Mouse (Mus musculus) ovary, postnatal 14 days (tissue): ENCODE measurements at regions not wholly inside any gene's neighbourhood (a gene's known extent, or its start where the extent isn't known, plus 50 kb on each side); places are given as distances from the start of the nearest gene placed in this dataset.
"Not testable (repeated sequence)": the region's sequence is repeated elsewhere in the genome, so short reads cannot be mapped to it uniquely, and the experiment has no call there.

Source experiments
- DNase-seq: peaks from one replicate; pipeline ENCODE4 v3.0.0; 2022; ENCODE audit warnings: low spot score

GRCm38 (mm10) chr6:109125447-109125846, 297.0 kb downstream of the Edem1 start:
- DNase-seq, result no peak

- DNase-seq, result no peak
Measured at GRCm38 (mm10) chr6:109127203-109127602, 298.8 kb downstream of the Edem1 start.

GRCm38 (mm10) chr6:109146111-109146510, 317.7 kb downstream of the Edem1 start:
- no peak for DNase-seq

DNA sequence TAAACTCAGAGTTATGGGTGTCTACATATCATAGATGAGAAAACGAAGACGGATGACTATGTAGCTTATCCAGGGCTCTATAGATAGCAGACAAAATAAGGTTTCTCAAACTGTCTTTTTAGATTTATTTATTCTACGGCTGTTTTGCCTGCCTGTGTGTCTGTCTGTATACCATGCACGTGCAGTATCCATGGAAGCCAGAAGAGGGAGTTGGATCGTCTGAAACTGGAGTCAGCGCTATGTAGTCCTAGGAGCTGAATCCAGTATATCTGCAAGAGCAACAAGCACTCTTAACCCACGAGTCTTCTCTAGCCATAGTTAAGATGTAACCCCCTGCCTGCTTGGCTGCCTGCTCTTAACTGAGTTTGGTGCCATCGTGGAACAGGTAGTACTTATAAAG, 320.6 kb downstream of the Edem1 start:
- DNase-seq, result no peak

DNA sequence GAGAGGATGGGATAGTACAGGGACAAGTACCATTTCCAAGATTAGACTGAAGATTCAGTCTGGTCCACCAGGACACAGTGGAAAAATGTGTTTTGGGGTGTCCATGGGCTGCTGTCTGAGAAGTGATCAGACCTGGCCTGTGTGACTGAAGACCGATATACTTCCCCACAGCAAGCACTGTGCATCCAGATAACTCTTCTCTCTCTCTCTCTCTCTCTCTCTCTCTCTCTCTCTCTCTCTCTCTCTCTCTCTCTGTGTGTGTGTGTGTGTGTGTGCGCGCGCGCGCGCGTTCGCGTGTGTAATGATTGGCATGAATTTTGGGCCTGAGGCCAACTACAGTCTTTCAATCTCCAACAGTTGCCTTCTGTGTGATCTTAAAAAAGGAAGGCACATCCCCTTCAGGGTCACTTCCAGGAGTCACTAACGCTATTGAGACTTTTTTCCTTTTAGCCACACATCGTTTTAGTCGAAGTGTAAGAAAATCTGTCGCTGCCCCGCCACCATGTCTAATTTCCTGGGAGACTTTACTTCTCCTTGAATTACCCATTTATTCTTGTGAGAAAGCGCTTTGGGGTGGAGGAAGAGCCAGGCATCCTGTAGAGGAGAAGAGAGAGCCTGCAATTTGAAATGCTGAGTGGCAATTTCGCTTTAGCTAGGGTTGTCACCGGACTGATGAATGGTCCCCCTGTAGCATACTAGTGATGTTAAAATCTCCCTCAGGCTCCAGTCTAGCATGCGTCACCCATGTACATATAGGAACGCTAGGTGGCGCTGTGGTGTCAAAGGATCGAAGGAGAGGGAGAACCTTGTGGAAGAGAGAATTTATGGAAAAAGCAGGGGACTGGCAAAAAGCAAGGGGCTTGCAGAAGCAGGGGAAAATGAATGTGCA, 321.8 kb downstream of the Edem1 start:
- DNase-seq, result peak; percentile 75

- DNase-seq, result no peak
Measured at GRCm38 (mm10) chr6:109150912-109151256, 322.4 kb downstream of the Edem1 start.

- no peak for DNase-seq
Measured at GRCm38 (mm10) chr6:109153624-109154023, 325.2 kb downstream of the Edem1 start.

GRCm38 (mm10) chr6:109159561-109159960, 331.1 kb downstream of the Edem1 start:
- no peak for DNase-seq

DNA sequence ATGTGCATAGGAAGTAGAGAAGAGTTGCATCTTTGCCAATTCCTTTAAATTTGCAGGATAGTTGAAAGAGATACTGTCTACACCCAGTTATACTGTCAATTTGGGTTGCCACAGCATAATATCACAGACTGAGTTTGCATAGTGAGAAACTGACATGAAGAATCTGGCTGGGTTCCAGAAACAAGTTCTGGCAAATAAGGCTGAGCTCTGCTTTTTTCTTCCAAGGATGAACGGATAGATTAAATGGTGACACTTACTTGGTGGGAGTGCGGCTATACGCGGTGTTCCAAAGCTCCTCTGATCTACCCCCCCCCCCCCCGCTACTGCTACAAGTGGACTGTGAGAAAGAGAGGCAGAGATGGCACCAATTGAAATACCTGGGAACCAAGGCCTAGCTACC, 339.0 kb downstream of the Edem1 start:
- DNase-seq, result no peak

DNA sequence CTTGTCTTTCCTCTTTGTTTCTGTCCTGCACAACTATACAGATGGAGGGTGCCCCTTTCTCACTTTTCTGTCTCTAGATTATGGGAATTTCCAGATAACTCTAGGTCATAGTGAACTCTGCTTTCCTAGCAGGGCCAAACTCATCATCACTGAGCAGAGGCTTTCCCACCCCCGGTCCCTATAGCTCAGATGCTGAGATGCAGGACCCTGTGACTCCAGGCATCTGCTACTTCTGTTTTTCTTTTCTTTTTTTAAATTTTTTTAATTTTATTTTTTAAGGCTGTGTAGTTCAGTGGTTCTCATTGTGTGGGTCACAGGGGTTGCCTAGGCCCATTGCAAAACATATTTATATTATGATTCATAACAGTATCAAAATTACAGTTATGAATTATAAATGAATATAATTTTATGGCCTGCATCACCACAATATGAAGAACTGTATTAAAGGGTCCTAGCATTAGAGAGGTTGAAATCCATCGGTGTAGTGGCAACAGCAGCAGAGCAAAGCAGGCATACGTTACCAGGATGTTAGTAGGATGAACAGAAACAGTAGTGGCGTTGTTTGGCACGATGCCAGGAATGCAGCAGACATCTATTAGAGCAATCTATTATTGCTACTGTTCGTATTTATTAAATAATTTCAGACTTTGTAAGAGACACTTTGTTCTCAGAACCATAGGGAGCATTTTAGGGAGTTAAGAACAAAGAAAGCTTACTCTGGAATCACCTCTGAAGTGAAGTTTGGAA, 343.8 kb downstream of the Edem1 start:
- no peak for DNase-seq

DNA sequence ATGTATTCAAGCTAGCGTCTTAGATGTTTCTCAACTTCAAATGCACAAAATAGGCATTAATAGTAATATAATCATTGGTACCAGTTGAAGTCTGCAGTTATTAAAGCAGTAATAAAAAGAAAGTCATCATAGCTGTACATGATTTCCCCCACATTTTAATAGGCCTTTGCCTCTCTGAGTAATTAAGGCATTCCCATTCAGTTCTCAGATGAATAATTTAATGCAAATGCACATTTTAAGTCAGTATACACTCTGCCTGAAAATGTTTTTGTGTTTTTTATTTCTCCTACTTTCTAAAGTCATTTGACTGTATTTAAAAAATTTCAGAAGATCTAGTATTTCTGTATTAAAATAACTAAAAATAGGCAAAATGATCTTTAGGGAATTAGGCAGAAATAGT, 344.6 kb downstream of the Edem1 start:
- DNase-seq, result no peak

DNA sequence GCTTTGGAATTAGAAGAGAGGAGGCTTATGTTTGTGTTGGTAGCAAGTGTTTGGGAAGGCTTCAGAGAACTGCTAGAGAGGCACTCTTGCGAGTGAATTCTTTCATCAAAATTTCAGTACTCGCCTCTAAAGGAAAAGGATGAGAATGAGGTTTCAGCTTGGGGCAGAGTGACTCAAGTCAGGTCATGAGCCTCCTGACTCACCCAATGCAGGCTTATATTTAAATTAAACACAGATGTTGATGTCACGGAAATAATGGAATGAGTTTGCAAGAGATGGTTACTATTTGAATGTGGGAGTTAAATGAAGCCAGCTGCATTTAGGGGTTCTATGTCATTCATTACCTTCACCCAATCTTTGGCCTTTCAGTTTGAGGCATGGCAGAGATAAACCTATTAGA, 348.4 kb downstream of the Edem1 start:
- DNase-seq, result no peak

DNA sequence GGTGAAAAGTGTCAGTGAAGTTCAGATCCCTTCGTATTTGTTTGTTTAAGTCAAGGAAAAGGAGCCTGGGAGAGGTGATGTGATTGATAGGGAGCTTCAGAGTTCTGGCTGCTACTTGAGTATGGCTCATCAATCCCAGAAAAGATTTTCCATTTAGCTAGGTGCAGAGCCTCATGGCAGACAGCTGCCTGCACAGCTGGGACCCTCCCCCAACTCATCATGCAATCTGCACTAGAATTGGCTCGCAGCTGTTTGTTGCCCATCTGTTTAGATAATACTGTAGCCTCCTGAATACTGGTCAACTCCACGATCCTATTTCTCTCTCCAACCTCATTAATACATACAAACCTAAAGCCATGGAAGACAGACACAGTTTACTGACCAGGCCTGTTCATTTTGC, 354.4 kb downstream of the Edem1 start:
- DNase-seq, result no peak

- DNase-seq, result not testable (repeated sequence)
Measured at GRCm38 (mm10) chr6:109193061-109193460, 364.6 kb downstream of the Edem1 start.

GRCm38 (mm10) chr6:109193603-109194002, 365.2 kb downstream of the Edem1 start:
- DNase-seq, result no peak

- no peak for DNase-seq
Measured at GRCm38 (mm10) chr6:109209699-109210098, 381.3 kb downstream of the Edem1 start.

DNA sequence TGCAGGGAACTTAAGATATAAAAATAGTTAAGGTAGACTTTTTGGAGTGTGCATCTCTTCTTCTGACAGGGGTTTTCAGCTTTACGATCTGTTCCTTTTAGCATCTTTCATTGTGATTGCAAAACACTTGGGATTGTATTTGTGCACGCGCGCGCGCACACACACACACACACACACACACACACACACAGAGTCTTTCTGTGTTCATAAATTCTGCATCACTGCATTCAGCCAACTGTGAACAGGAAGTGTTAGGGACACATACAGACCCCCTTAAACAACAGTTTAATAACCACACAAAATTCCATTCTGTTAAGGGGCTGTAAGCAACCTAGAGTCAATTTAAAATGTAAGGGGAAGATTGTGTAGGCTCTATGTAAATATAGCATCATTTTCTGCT, 401.9 kb downstream of the Edem1 start:
- no peak for DNase-seq

- DNase-seq, result no peak
Measured at GRCm38 (mm10) chr6:109233426-109233825, 405.0 kb downstream of the Edem1 start.

GRCm38 (mm10) chr6:109245666-109246065, 417.2 kb downstream of the Edem1 start:
- DNase-seq, result no peak

GRCm38 (mm10) chr6:109246510-109246909, 418.1 kb downstream of the Edem1 start:
- DNase-seq, result not testable (repeated sequence)
